Mouse (Mus musculus) thymus, adult 2 months (tissue): ENCODE results near the gene Ephb2. TPM values are rescaled to one million over a fixed set of nuclear protein-coding genes. Genes with fewer than 3 reads are reported as not detected.

Experiments
- DNase-seq: peaks from one replicate; pipeline ENCODE4 v3.0.0; 2021
- H3K27ac ChIP-seq: fragments of 200-500 bp; 2 replicates; pipeline ENCODE4 v1.5.1; 2012; ENCODE audit warnings: low read length, control low read depth; ENCODE audit not compliant: control insufficient read depth, insufficient read depth
- H3K27me3 ChIP-seq: fragments of 200-500 bp; 2 replicates; pipeline ENCODE4 v1.6.1; 2012; ENCODE audit warnings: mild to moderate bottlenecking, low read length, moderate library complexity, mixed read lengths; ENCODE audit not compliant: control insufficient read depth, insufficient read depth
- H3K36me3 ChIP-seq: fragments of 200-500 bp; 2 replicates; pipeline ENCODE4 v1.6.1; 2012; ENCODE audit warnings: mild to moderate bottlenecking, low read length, moderate library complexity; ENCODE audit not compliant: control insufficient read depth, insufficient read depth
- H3K4me1 ChIP-seq: fragments of 200-500 bp; replicated peaks from 2 replicates; pipeline ENCODE4 v1.6.1; 2012; ENCODE audit warnings: low read length; ENCODE audit not compliant: control insufficient read depth, insufficient read depth
- H3K4me3 ChIP-seq: fragments of 200-500 bp; 2 replicates; pipeline ENCODE4 v1.5.1; 2012; ENCODE audit warnings: mild to moderate bottlenecking, low read length, control low read depth, moderate library complexity; ENCODE audit not compliant: control insufficient read depth, insufficient read depth
- CTCF ChIP-seq: fragments of 200-500 bp; IDR thresholded peaks from 2 replicates; pipeline ENCODE4 v1.5.1; 2012; ENCODE audit warnings: mild to moderate bottlenecking, control low read depth, low read length, moderate library complexity, borderline replicate concordance; ENCODE audit not compliant: control insufficient read depth, poor library complexity, insufficient read depth; ENCODE audit errors: extremely low read depth
- POLR2A ChIP-seq: fragments of 200-500 bp; IDR thresholded peaks from 2 replicates; pipeline ENCODE4 v1.6.1; 2012; ENCODE audit warnings: mild to moderate bottlenecking, low read length, control low read depth, moderate library complexity; ENCODE audit not compliant: control insufficient read depth, poor library complexity, insufficient read depth; ENCODE audit errors: extremely low read depth
- whole genome bisulfite sequencing: fragments of 180-500 bp; shearing (Covaris S2); methylation state at CpG from one replicate; pipeline ENCODE4 v1.1.7; 2018; 5-methylcytosine and 5-hydroxymethylcytosine counted together
- polyA plus RNA-seq: library from polyadenylated mRNA; depleted of rRNA; stranded (reverse); fragments of >200 nt; gene quantifications from 2 replicates; pipeline ENCODE4 v1.2.3, GENCODE M21; 2012

Ephb2 gene
- polyA plus RNA-seq, 1 experiment: 15.4 TPM

GRCm38 (mm10) chr4:136708956-136709355, 126.8 kb downstream of the Ephb2 start:
- Histone ChIP-seq H3K27ac (no peak overlapping the region), H3K27me3 (no peaks in the 10 kb centered on the region), H3K36me3 (no peaks in the 10 kb centered on the region), H3K4me3 (no peak overlapping the region), H3K4me1 (peaks cover 13% of the 10 kb centered on the region)
- no peak for TF ChIP-seq POLR2A
- no peak for TF ChIP-seq CTCF
- no peak for DNase-seq
- WGBS: 90% methylated on average over 2 of the region's 2 CpGs

DNA sequence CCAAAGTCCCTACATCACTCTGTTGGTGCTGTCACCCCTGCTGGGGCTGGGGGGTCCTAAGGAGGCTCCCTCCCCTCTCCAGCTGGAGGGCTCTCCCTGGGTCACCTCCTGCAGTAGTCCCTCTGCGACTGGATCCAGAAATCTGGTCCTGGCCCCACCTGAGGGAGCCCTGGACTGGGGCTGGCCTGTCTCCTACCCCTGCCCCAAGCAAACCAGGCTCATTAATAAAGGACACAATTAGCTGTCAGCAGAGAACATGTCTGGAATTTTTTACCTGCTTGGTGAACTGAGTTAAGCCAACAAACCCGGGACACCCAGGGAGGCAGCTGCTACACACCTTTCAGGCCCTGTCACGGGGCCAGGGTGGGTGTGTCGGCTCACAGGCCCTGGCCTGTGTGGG, 129.1 kb downstream of the Ephb2 start:
- Histone ChIP-seq H3K4me1 (no peaks in the 10 kb centered on the region), H3K27me3 (no peaks in the 10 kb centered on the region), H3K4me3 (no peak overlapping the region), H3K36me3 (no peaks in the 10 kb centered on the region), H3K27ac (no peak overlapping the region)
- no peak for DNase-seq
- 91% methylated on average over 4 of the region's 4 CpGs for WGBS
- TF ChIP-seq POLR2A: no peak
- no peak for TF ChIP-seq CTCF

DNA sequence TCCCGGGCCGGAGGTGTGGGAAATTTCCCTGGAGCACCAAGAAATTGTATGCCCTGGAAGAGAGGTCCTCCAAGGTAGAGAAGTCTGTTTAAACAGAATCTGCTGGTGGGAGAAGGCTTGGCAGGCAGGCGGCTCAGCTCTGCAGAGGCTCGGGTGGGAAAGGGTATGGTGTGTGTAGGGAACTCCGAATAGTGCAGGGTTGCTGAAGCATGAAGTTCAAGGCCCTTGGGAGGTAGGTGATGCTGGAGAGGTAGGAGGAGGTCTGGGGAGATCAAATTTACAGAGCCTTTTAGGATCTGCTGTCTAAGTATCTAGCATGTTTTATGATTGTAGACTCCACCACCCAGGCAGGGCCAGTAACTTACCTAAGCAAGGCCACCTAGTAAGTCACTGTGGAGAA, 130.7 kb downstream of the Ephb2 start:
- Histone ChIP-seq H3K4me3 (no peak overlapping the region), H3K27ac (no peak overlapping the region), H3K27me3 (no peaks in the 10 kb centered on the region), H3K36me3 (no peaks in the 10 kb centered on the region), H3K4me1 (no peaks in the 10 kb centered on the region)
- 92% methylated on average over 5 of the region's 5 CpGs for WGBS
- no peak for DNase-seq
- TF ChIP-seq CTCF: no peak
- no peak for TF ChIP-seq POLR2A

- no peaks in the 10 kb centered on the region for H3K27me3 ChIP-seq
- no peak overlapping the region for H3K27ac ChIP-seq
- H3K4me1 ChIP-seq: no peaks in the 10 kb centered on the region
- TF ChIP-seq CTCF: no peak
- no peak for TF ChIP-seq POLR2A
- H3K4me3 ChIP-seq: no peak overlapping the region
- WGBS: 85% methylated on average over 3 of the region's 3 CpGs
- no peaks in the 10 kb centered on the region for H3K36me3 ChIP-seq
- DNase-seq: no peak
Observed at GRCm38 (mm10) chr4:136704551-136704950, 131.2 kb downstream of the Ephb2 start.

DNA sequence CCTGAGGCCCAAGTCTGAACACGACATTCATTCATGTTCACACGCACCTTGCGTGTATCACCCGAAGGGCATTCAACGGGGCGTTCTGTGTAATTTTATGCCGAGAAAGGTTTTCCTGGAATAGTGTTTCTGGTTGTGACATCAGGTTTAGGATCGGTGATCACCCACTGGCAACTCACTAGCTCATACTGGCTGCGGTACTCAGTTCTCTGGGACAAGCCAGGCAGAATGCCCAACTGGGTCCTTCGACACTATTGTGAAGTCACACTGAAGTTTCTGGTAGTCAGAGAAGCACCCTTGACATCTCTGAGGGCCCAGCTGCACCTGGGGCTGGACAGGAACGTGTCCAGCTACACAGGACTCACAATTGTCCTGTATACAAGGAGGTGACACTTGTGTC, 132.4 kb downstream of the Ephb2 start:
- no peak for DNase-seq
- TF ChIP-seq CTCF (no peak), POLR2A (no peak)
- H3K27me3 ChIP-seq: no peaks in the 10 kb centered on the region
- WGBS: 96% methylated on average over 11 of the region's 11 CpGs
- no peaks in the 10 kb centered on the region for H3K36me3 ChIP-seq
- no peak overlapping the region for H3K27ac ChIP-seq
- no peak overlapping the region for H3K4me3 ChIP-seq
- no peaks in the 10 kb centered on the region for H3K4me1 ChIP-seq

- no peak for DNase-seq
- Histone ChIP-seq H3K36me3 (no peaks in the 10 kb centered on the region), H3K4me1 (no peaks in the 10 kb centered on the region), H3K27me3 (no peaks in the 10 kb centered on the region), H3K4me3 (no peak overlapping the region), H3K27ac (no peak overlapping the region)
- WGBS: 95% methylated on average over 8 of the region's 8 CpGs
- TF ChIP-seq CTCF (no peak), POLR2A (no peak)
Observed at GRCm38 (mm10) chr4:136702456-136702855, 133.3 kb downstream of the Ephb2 start.

GRCm38 (mm10) chr4:136701236-136701635, 134.6 kb downstream of the Ephb2 start:
- no peaks in the 10 kb centered on the region for H3K4me1 ChIP-seq
- TF ChIP-seq POLR2A: no peak
- no peak for TF ChIP-seq CTCF
- WGBS: 97% methylated on average over 11 of the region's 11 CpGs
- no peak overlapping the region for H3K27ac ChIP-seq
- H3K36me3 ChIP-seq: no peaks in the 10 kb centered on the region
- H3K27me3 ChIP-seq: no peaks in the 10 kb centered on the region
- H3K4me3 ChIP-seq: no peak overlapping the region
- DNase-seq: no peak
